Mouse (Mus musculus) forebrain, embryonic 14.5 days (tissue): ENCODE measurements around the gene Eps8. TPM values are rescaled to one million over a fixed set of nuclear protein-coding genes. Genes with fewer than 3 reads are reported as not detected.

ENCODE experiments used
- ATAC-seq: fragments of 200-750 bp; cut with Nextera tagmentation; 2 replicates; pipeline ENCODE4 v1.8.0; 2017; ENCODE audit warnings: mild to moderate bottlenecking, moderate library complexity
- DNase-seq: peaks from one replicate; pipeline ENCODE4 v3.0.0-alpha.2; 2015; ENCODE audit warnings: low spot score
- H3K27ac ChIP-seq: fragments of 300-500 bp; sonication (generic); 2 replicates; pipeline ENCODE4 v1.5.1; 2014; ENCODE audit warnings: low read depth, mild to moderate bottlenecking, control low read depth, low read length, moderate library complexity
- H3K27me3 ChIP-seq: fragments of 300-500 bp; sonication (generic); replicated peaks from 2 replicates; pipeline ENCODE4 v1.6.1; 2014; ENCODE audit warnings: low read length, control low read depth, mixed read lengths; ENCODE audit not compliant: control insufficient read depth, insufficient read depth
- H3K36me3 ChIP-seq: fragments of 300-500 bp; sonication (generic); 2 replicates; pipeline ENCODE4 v1.6.1; 2014; ENCODE audit warnings: low read length, control low read depth; ENCODE audit not compliant: control insufficient read depth, insufficient read depth
- H3K4me1 ChIP-seq: fragments of 300-500 bp; sonication (generic); 2 replicates; pipeline ENCODE4 v1.6.1; 2014; ENCODE audit warnings: antibody characterized with exemption, low read length, control low read depth; ENCODE audit not compliant: control insufficient read depth, insufficient read depth
- H3K4me2 ChIP-seq: fragments of 300-500 bp; sonication (generic); 2 replicates; pipeline ENCODE4 v1.6.1; 2014; ENCODE audit warnings: mild to moderate bottlenecking, control low read depth, low read length
- H3K4me3 ChIP-seq: fragments of 300-500 bp; sonication (generic); 2 replicates; pipeline ENCODE4 v1.5.1; 2014; ENCODE audit warnings: low read depth, low read length, control low read depth
- H3K9ac ChIP-seq: fragments of 300-500 bp; sonication (generic); 2 replicates; pipeline ENCODE4 v1.6.1; 2014; ENCODE audit warnings: mild to moderate bottlenecking, low read length, control low read depth, moderate library complexity
- H3K9me3 ChIP-seq: fragments of 300-500 bp; sonication (generic); replicated peaks from 2 replicates; pipeline ENCODE4 v1.6.1; 2016; ENCODE audit warnings: low read length, control low read depth, mixed read lengths; ENCODE audit not compliant: control insufficient read depth
- WGBS: fragments of 180-500 bp; shearing (Covaris S2); extraction: QIAGEN DNeasy Blood & Tissue Kit; methylation state at CpG from one replicate; pipeline ENCODE4 v1.1.7; 2014; 5-methylcytosine and 5-hydroxymethylcytosine counted together
- polyA plus RNA-seq: library from polyadenylated mRNA; unstranded; fragments of >200 nt; fragmentation: Nextera tagmentation; extraction: Ambion mirVana; gene quantifications from 2 replicates; pipeline ENCODE4 v1.2.1, GENCODE M21; 2014

Eps8 gene
- polyA plus RNA-seq, 1 experiment from 2014 or later = 11.4 TPM

GRCm38 (mm10) chr6:137613903-137614302 is 40.8 kb downstream of the Eps8 start:
- H3K4me2 ChIP-seq = no peak overlapping the region
- ATAC-seq = no peak
- no peaks in the 10 kb centered on the region for H3K27me3 ChIP-seq
- DNase-seq = peak; percentile 24
- no peak overlapping the region for H3K4me3 ChIP-seq
- 45% methylated on average over 4 of the region's 4 CpGs for WGBS
- no peak overlapping the region for H3K27ac ChIP-seq
- H3K4me1 ChIP-seq = no peaks in the 10 kb centered on the region
- no peaks in the 10 kb centered on the region for H3K9me3 ChIP-seq
- no peaks in the 10 kb centered on the region for H3K36me3 ChIP-seq
- H3K9ac ChIP-seq = no peak overlapping the region

- Histone ChIP-seq H3K9ac (no peak overlapping the region), H3K9me3 (no peaks in the 10 kb centered on the region), H3K4me1 (no peaks in the 10 kb centered on the region), H3K27me3 (no peaks in the 10 kb centered on the region), H3K4me2 (no peak overlapping the region), H3K4me3 (no peak overlapping the region), H3K27ac (no peak overlapping the region), H3K36me3 (no peaks in the 10 kb centered on the region)
- ATAC-seq (peak; percentile 23; the same call in 1 of the 2 replicates), DNase-seq (peak; percentile 9)
- WGBS = 79% methylated on average over 2 of the region's 2 CpGs
Measured at GRCm38 (mm10) chr6:137612071-137612547, 42.6 kb downstream of the Eps8 start.

- no peak overlapping the region for H3K27ac ChIP-seq
- H3K27me3 ChIP-seq = no peaks in the 10 kb centered on the region
- H3K36me3 ChIP-seq = no peaks in the 10 kb centered on the region
- no peaks in the 10 kb centered on the region for H3K4me1 ChIP-seq
- DNase-seq (no peak), ATAC-seq (no peak)
- H3K9me3 ChIP-seq = no peaks in the 10 kb centered on the region
- no peak overlapping the region for H3K4me2 ChIP-seq
- no peak overlapping the region for H3K9ac ChIP-seq
- H3K4me3 ChIP-seq = no peak overlapping the region
- WGBS = 93% methylated on average over 17 of the region's 17 CpGs
Measured at GRCm38 (mm10) chr6:137608160-137608930, 46.3 kb downstream of the Eps8 start.

GRCm38 (mm10) chr6:137606541-137606940 is 48.1 kb downstream of the Eps8 start:
- Histone ChIP-seq H3K9me3 (no peaks in the 10 kb centered on the region), H3K4me3 (no peak overlapping the region), H3K27me3 (no peaks in the 10 kb centered on the region), H3K9ac (no peak overlapping the region), H3K27ac (no peak overlapping the region), H3K4me1 (no peaks in the 10 kb centered on the region), H3K4me2 (no peak overlapping the region), H3K36me3 (no peaks in the 10 kb centered on the region)
- ATAC-seq (no peak), DNase-seq (no peak)
- WGBS = 95% methylated on average over 7 of the region's 7 CpGs

GRCm38 (mm10) chr6:137604417-137605248 is 50.0 kb downstream of the Eps8 start:
- ATAC-seq = no peak
- Histone ChIP-seq H3K27ac (no peak overlapping the region), H3K4me2 (no peak overlapping the region), H3K36me3 (no peaks in the 10 kb centered on the region), H3K4me3 (no peak overlapping the region), H3K27me3 (no peaks in the 10 kb centered on the region), H3K9ac (no peak overlapping the region), H3K9me3 (no peaks in the 10 kb centered on the region), H3K4me1 (no peaks in the 10 kb centered on the region)
- peak; percentile 10 for DNase-seq
- WGBS = 59% methylated on average over 4 of the region's 4 CpGs

- Histone ChIP-seq H3K4me1 (no peaks in the 10 kb centered on the region), H3K9ac (no peak overlapping the region), H3K9me3 (no peaks in the 10 kb centered on the region), H3K4me2 (no peak overlapping the region), H3K27me3 (no peaks in the 10 kb centered on the region), H3K4me3 (no peak overlapping the region), H3K36me3 (no peaks in the 10 kb centered on the region), H3K27ac (no peak overlapping the region)
- ATAC-seq (no peak), DNase-seq (peak; percentile 20)
- WGBS = 12% methylated on average over 7 of the region's 7 CpGs
Measured at GRCm38 (mm10) chr6:137598306-137598705, 56.4 kb downstream of the Eps8 start.

- H3K4me3 ChIP-seq = no peak overlapping the region
- DNase-seq = no peak
- ATAC-seq = no peak
- no peaks in the 10 kb centered on the region for H3K36me3 ChIP-seq
- H3K9ac ChIP-seq = no peak overlapping the region
- no peaks in the 10 kb centered on the region for H3K4me1 ChIP-seq
- no peaks in the 10 kb centered on the region for H3K27me3 ChIP-seq
- no peaks in the 10 kb centered on the region for H3K9me3 ChIP-seq
- 89% methylated on average over 8 of the region's 8 CpGs for WGBS
- no peak overlapping the region for H3K27ac ChIP-seq
- no peak overlapping the region for H3K4me2 ChIP-seq
Measured at GRCm38 (mm10) chr6:137597442-137598058, 57.1 kb downstream of the Eps8 start.

- H3K36me3 ChIP-seq = no peaks in the 10 kb centered on the region
- H3K4me3 ChIP-seq = no peak overlapping the region
- no peak overlapping the region for H3K9ac ChIP-seq
- no peak overlapping the region for H3K27ac ChIP-seq
- H3K27me3 ChIP-seq = no peaks in the 10 kb centered on the region
- 94% methylated on average over 10 of the region's 10 CpGs for WGBS
- H3K4me1 ChIP-seq = no peaks in the 10 kb centered on the region
- no peak for DNase-seq
- no peaks in the 10 kb centered on the region for H3K9me3 ChIP-seq
- ATAC-seq = no peak
- no peak overlapping the region for H3K4me2 ChIP-seq
Measured at GRCm38 (mm10) chr6:137592582-137592981, 62.1 kb downstream of the Eps8 start.
